In the genomic region with DNA sequence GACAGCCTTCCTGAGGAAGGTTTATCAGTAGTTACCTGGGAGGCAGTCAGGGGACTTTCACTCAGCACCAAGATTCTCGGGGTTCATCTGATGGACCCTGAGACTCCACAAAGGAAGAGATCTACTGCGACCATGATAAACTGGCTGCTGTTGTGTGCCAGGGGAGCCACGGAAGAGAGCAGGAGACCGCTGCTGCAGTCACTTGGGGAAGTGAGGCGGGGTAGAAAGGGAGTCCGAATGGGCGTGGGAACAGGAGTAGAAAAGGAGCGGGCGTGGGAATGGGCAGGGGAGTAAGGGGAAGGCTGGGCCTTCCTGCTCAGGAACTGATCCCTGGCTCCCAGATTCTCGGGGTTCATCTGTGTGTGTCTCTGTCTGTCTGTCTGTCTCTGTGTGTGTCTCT, we compare ENCODE assay signal across 18 mouse cellular contexts.
"Had no signal": no experiment of that assay in that cellular context is flagged by ENCODE, and none has a peak within 500 bp of the region (broad histone marks: within the 10 kb centered on the region; RNA-seq: fewer than 3 reads in every experiment).

No protein-coding gene starts in this region.

- H3K27me3 ChIP-seq: stomach, embryonic 15.5 days had no signal

- H3K9ac ChIP-seq: liver, embryonic 14.5 days; lung, embryonic 15.5 days; stomach, embryonic 15.5 days had no signal

- H3K4me3 ChIP-seq: layer of hippocampus, adult 2 months; left cerebral cortex, adult 2 months; lung, embryonic 15.5 days; stomach, embryonic 15.5 days had no signal

- DNase-seq: kidney, adult 2 months; kidney, postnatal 25 days; layer of hippocampus, adult 9-11 months; lung, adult 18-20 months; lung, postnatal 10 days; lung, postnatal 36 days; midbrain, embryonic 14.5 days; right cerebral cortex, adult 18-20 months; right cerebral cortex, postnatal 14 days; right cerebral cortex, postnatal 4 days; thymus, adult 18-20 months had no signal

- H3K36me3 ChIP-seq: lung, embryonic 15.5 days; stomach, embryonic 15.5 days had no signal

- H3K9me3 ChIP-seq: lung, embryonic 15.5 days; stomach, embryonic 15.5 days had no signal

- H3K4me1 ChIP-seq: lung, embryonic 15.5 days; stomach, embryonic 15.5 days had no signal

- H3K27ac ChIP-seq: kidney, postnatal 0 days; layer of hippocampus, adult 2 months; left cerebral cortex, adult 2 months; liver, embryonic 14.5 days; lung, embryonic 15.5 days; stomach, embryonic 15.5 days had no signal

- H3K4me2 ChIP-seq: lung, embryonic 15.5 days; midbrain, embryonic 11.5 days; stomach, embryonic 15.5 days had no signal
